Mouse (Mus musculus) right cerebral cortex, postnatal 4 days (tissue): ENCODE measurements around the gene Ispd.

ENCODE experiments used
- DNase-seq: peaks from one replicate; pipeline ENCODE4 v3.0.0-alpha.2; 2022

Gene Ispd

GRCm38 (mm10) chr12:36718417-36718816 is 337.2 kb downstream of the Ispd start:
- DNase-seq = no peak

- DNase-seq = no peak
These were observed 337.8 kb downstream of the Ispd start for GRCm38 (mm10) chr12:36719074-36719473.

GRCm38 (mm10) chr12:36720779-36721178 is 339.5 kb downstream of the Ispd start:
- DNase-seq = no peak

- no peak for DNase-seq
These were observed 340.0 kb downstream of the Ispd start for GRCm38 (mm10) chr12:36721223-36721622.

GRCm38 (mm10) chr12:36722754-36723153 is 341.5 kb downstream of the Ispd start:
- DNase-seq = no peak

GRCm38 (mm10) chr12:36723302-36723701 is 342.1 kb downstream of the Ispd start:
- DNase-seq = no peak

GRCm38 (mm10) chr12:36724297-36724696 is 343.0 kb downstream of the Ispd start:
- no peak for DNase-seq

- DNase-seq = no peak
These were observed 344.0 kb downstream of the Ispd start for GRCm38 (mm10) chr12:36725250-36725649.

- DNase-seq = no peak
These were observed 344.8 kb downstream of the Ispd start for GRCm38 (mm10) chr12:36726026-36726425.

- no peak for DNase-seq
These were observed 352.6 kb downstream of the Ispd start for GRCm38 (mm10) chr12:36733673-36734371.
